Mouse (Mus musculus) effector memory CD4-positive, alpha-beta T cell, adult 5 months (primary cell): ENCODE results near the gene Heatr9. TPM values are rescaled to one million over a fixed set of nuclear protein-coding genes. Genes with fewer than 3 reads are reported as not detected.

Experiments used
- polyA plus RNA-seq: library from polyadenylated mRNA; unstranded; fragments of 100-300 nt; shearing (Covaris generic); gene quantifications from one replicate; pipeline ENCODE4 v1.2.1, GENCODE M21; 2017

Heatr9 gene
- 1.2 TPM for polyA plus RNA-seq

DNA sequence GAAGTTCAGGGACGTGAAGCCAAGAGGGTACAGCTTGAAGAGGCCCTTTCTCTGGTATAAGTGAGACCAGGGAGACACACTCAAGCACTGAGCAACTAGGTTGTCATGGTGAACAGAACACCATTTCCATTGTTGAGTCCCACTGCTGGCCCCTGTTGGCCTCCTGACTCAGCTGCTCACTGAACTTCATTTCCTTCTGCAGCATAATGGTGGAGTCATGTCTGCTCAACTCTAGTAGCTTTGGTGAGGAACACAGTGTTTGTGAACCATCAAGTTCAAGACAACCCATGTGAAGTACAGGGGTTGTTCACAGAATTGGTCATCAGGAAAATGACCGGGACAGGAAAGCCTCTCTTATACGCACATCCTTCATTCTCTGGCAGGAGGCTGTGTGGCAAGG, at the start of gene Heatr9:
Gene Heatr9 (minus strand): TSS at position 101 of the 400 bp plus-strand sequence.

DNA sequence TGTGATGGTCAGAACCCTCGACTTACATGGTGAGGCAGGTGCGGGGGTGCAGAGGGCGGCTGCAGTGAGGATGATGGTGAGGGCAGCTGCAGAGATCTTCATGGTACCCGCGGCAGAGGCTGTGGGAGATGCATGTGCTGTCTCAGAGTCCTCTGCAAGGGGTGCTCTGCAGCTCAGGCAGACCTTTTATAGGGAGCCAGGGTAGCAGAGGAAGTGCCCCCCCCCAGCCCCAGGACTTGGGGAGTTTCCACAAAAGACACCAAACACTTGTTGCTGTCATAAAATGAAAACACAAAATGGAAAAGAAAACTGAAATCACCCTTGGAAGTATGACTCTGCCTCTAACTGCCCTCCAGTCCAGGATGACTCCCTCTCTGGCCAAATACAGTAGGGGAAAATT, 8.4 kb upstream of the Heatr9 start, which contains the start of gene Ccl5:
Gene Ccl5 (minus strand): TSS at position 159 of the 400 bp plus-strand sequence.

DNA sequence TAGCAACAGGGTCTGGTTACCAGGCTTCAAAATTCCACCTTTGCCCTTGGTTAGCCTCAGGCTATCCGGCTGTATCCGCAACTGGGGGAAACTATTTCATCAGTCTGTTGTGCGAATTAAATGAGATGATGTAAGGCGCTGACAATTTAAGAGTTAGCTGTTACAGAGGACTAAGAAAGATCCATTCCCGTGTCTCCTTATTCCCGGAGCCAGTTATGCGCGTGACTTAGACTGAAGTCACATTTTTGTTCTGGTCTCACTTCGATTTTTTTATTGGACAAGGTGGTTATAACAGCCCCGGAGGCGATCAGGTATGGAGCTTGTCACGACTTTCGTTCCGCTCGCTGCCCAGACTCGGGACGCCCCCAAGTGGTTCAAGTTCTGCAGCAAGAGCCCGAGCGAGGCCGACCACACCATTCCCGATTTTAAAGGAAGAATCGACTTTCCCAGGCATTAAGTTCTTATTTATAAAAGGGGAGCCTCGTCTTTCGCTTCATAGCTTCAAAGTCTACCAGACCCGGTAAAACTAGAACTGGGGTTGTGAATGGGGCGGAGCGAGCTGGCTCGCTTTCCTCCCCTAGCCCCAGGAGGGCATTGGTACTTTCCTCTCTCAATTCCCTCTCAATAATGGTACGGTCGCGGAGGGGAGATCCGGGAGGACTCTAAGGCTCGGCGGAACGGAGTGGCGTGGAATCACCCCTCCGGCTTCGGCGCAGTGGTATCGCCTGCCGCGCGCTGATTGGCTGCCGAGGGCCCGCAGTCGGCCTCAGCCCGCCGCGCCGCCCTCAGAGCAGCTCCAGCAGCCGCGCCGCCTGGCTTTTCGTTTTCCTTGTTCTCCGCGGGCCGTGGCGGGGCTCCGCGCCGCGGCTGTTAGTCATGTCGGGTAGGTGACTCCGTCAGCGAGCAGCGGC, 49.4 kb downstream of the Heatr9 start, which contains the start of gene Taf15:
Gene Taf15 (plus strand): TSS at position 763 of the 911 bp plus-strand sequence.

DNA sequence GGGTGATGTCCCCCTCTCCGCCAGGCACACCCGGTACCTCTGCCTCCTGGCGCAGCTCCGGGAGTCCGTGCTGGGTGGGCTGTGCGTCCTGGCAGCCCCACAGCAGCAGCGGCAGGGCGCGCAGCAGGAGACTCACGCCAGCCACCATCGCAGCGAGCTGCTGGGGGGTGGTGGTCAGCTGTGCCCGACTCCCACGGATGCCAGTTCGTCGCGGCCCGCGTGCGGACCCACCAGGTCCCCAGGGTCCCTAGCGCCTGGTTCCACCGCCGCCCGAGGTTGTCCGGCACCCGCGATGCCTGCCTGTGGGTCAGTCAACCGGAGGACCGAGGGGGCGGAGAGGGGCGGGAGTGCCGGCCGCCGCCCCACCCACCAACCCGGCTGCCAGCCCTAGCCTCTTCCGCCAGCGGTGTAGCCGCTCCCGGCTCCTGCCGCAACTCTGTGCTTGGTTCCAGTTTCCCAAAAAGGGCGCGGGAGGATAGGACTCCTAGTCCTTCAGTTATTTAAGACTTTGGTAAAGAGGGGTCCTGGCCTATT, 59.2 kb downstream of the Heatr9 start, which contains the start of gene Mmp28:
Gene Mmp28 (minus strand): TSS at position 361 of the 534 bp plus-strand sequence.

Other genes starting within 250 kb of the Heatr9 start
- gene Slfn14, start 235.4 kb downstream of the Heatr9 start, polyA plus RNA-seq: not detected
- gene Ap2b1, start 223.2 kb downstream of the Heatr9 start, polyA plus RNA-seq: 53.1 TPM
- gene Pex12, start 219.6 kb downstream of the Heatr9 start, polyA plus RNA-seq: 6.8 TPM
- gene Rasl10b, start 113.0 kb downstream of the Heatr9 start, polyA plus RNA-seq: not detected
- not detected for gene Gas2l2, start 92.7 kb downstream of the Heatr9 start, polyA plus RNA-seq
- 1.1 TPM for gene 1700020L24Rik, start 84.5 kb downstream of the Heatr9 start, polyA plus RNA-seq
- not detected for gene Mmp28, start 59.1 kb downstream of the Heatr9 start, polyA plus RNA-seq
- 24.6 TPM for gene Taf15, start 49.1 kb downstream of the Heatr9 start, polyA plus RNA-seq
- gene Ccl5, start 8.3 kb upstream of the Heatr9 start, polyA plus RNA-seq: 1,423 TPM
- gene Ccl9, start 56.5 kb upstream of the Heatr9 start, polyA plus RNA-seq: 0.34 TPM
- gene Ccl6, start 70.9 kb upstream of the Heatr9 start, polyA plus RNA-seq: 0.50 TPM
- not detected for gene Rpl9-ps1, start 123.4 kb upstream of the Heatr9 start, polyA plus RNA-seq
- 25.2 TPM for gene Ccl3, start 127.2 kb upstream of the Heatr9 start, polyA plus RNA-seq
- gene Ccl4, start 140.4 kb upstream of the Heatr9 start, polyA plus RNA-seq: 91.7 TPM
- not detected for gene Wfdc17, start 181.8 kb upstream of the Heatr9 start, polyA plus RNA-seq
- not detected for gene Wfdc18, start 186.8 kb upstream of the Heatr9 start, polyA plus RNA-seq
- gene Wfdc21, start 224.8 kb upstream of the Heatr9 start, polyA plus RNA-seq: not detected
- gene Heatr6, start 231.5 kb upstream of the Heatr9 start, polyA plus RNA-seq: 27.3 TPM